Mouse (Mus musculus) hematopoietic multipotent progenitor cell, adult 10-12 weeks (in vitro differentiated cells): ENCODE results near the gene Map4k1. TPM values are rescaled to one million over a fixed set of nuclear protein-coding genes. Genes with fewer than 3 reads are reported as not detected.

Experiments used
- polyA plus RNA-seq: library from polyadenylated mRNA; stranded (reverse); fragments of >175 nt; gene quantifications from 2 replicates; pipeline ENCODE4 v1.2.3, GENCODE M21; 2012; ENCODE audit warnings: low replicate concordance

Gene Map4k1
- polyA plus RNA-seq, result 503 and 613 TPM in 2 replicates

GRCm38 (mm10) chr7:28981651-28982273, at the start of gene Map4k1, which contains the start of gene Eif3k:
TSS of gene Map4k1 (plus strand) at chr7:28982050.
TSS of gene Eif3k (minus strand) at chr7:28981864.

GRCm38 (mm10) chr7:28961927-28962670, 19.8 kb upstream of the Map4k1 start, which contains the start of gene Actn4:
TSS of gene Actn4 (minus strand) at chr7:28962340.

Other genes with a start within 250 kb of the Map4k1 start
- 101 and 240 TPM in 2 replicates for gene Mrps12, start 240.2 kb upstream of the Map4k1 start, polyA plus RNA-seq
- gene Sars2, start 240.1 kb upstream of the Map4k1 start, polyA plus RNA-seq, result 31.9 and 34.0 TPM in 2 replicates
- gene Ccer2, start 225.9 kb upstream of the Map4k1 start, polyA plus RNA-seq, result not detected in 2 replicates
- gene Sirt2, start 215.3 kb upstream of the Map4k1 start, polyA plus RNA-seq, result 147 and 155 TPM in 2 replicates
- 141 and 276 TPM in 2 replicates for gene Nfkbib, start 214.5 kb upstream of the Map4k1 start, polyA plus RNA-seq
- gene Rinl, start 193.1 kb upstream of the Map4k1 start, polyA plus RNA-seq, result 181 and 415 TPM in 2 replicates
- 330 and 575 TPM in 2 replicates for gene Hnrnpl, start 173.5 kb upstream of the Map4k1 start, polyA plus RNA-seq
- gene Ech1, start 156.8 kb upstream of the Map4k1 start, polyA plus RNA-seq, result 11.3 and 45.0 TPM in 2 replicates
- 3.5 and 5.1 TPM in 2 replicates for gene Lgals4, start 148.2 kb upstream of the Map4k1 start, polyA plus RNA-seq
- 0.22 and 0.39 TPM in 2 replicates for gene Lgals7, start 118.2 kb upstream of the Map4k1 start, polyA plus RNA-seq
- gene Capn12, start 100.6 kb upstream of the Map4k1 start, polyA plus RNA-seq, result 0.03 TPM in 1 of 2 replicates, not detected in the other
- gene Actn4, start 19.7 kb upstream of the Map4k1 start, polyA plus RNA-seq, result 220 and 236 TPM in 2 replicates
- 58.3 and 170 TPM in 2 replicates for gene Eif3k, start 186 bp upstream of the Map4k1 start, polyA plus RNA-seq
- gene Ryr1, start 143.1 kb downstream of the Map4k1 start, polyA plus RNA-seq, result 0.59 and 0.78 TPM in 2 replicates
- gene Rasgrp4, start 152.8 kb downstream of the Map4k1 start, polyA plus RNA-seq, result 23.8 and 55.8 TPM in 2 replicates
- gene Fam98c, start 174.2 kb downstream of the Map4k1 start, polyA plus RNA-seq, result 42.3 and 45.1 TPM in 2 replicates
- 0.52 and 1.4 TPM in 2 replicates for gene Ggn, start 188.2 kb downstream of the Map4k1 start, polyA plus RNA-seq
- gene Spred3, start 188.4 kb downstream of the Map4k1 start, polyA plus RNA-seq, result 0.24 and 0.53 TPM in 2 replicates
- 70.1 and 94.2 TPM in 2 replicates for gene Psmd8, start 198.7 kb downstream of the Map4k1 start, polyA plus RNA-seq
- 0.35 and 0.64 TPM in 2 replicates for gene Catsperg1, start 232.0 kb downstream of the Map4k1 start, polyA plus RNA-seq